Mouse (Mus musculus): Measurements from ENCODE around the gene Fam53b. TPM values are rescaled to one million over a fixed set of nuclear protein-coding genes. Genes with fewer than 3 reads are reported as not detected.

The Fam53b gene
- polyA plus RNA-seq, 1 experiment from 2014 or later, result 25.7 TPM

- no peak overlapping the region for H3K4me2 ChIP-seq
- H3K27ac ChIP-seq, result no peak overlapping the region
- no peak overlapping the region for H3K4me3 ChIP-seq
- no peak for ATAC-seq (ENCODE audit: insufficient number of reproducible peaks, insufficient read depth, low FRiP score, low TSS enrichment, low read depth)
- peaks cover 9% of the 10 kb centered on the region for H3K4me1 ChIP-seq
- H3K36me3 ChIP-seq, result peaks cover 10% of the 10 kb centered on the region
- H3K9me3 ChIP-seq, result no peaks in the 10 kb centered on the region
- WGBS, result 89% methylated on average over 3 of the region's 3 CpGs
- no peak overlapping the region for H3K9ac ChIP-seq
- H3K27me3 ChIP-seq, result no peaks in the 10 kb centered on the region
Measured at GRCm38 (mm10) chr7:132748076-132748769, 65.5 kb downstream of the Fam53b start.

DNA sequence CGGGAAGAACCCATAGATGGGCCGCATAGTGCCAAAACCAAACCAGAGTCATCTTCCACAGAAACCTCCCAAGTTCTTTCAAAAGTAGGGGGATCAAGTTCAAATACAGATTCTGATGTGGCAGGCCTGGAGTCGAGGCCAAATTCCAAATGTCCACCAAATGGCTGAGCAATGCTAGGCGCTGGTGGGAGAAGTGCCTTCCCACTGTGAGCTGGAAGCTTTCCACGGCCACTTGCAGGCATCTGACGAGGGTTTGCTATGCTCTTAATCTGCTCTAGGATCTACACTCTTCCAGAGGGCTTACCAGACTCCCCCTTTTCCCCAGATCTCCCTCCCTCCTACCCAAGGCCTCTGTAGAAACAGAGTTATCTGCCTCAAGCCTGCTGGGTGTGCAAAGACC, 66.6 kb downstream of the Fam53b start:
- no peak overlapping the region for H3K27ac ChIP-seq
- H3K4me1 ChIP-seq, result peaks cover 8% of the 10 kb centered on the region; the same call in 1 of the 2 replicates
- 77% methylated on average over 6 of the region's 6 CpGs for WGBS
- no peak overlapping the region for H3K9ac ChIP-seq
- no peaks in the 10 kb centered on the region for H3K9me3 ChIP-seq
- H3K36me3 ChIP-seq, result peaks cover 10% of the 10 kb centered on the region
- H3K27me3 ChIP-seq, result no peaks in the 10 kb centered on the region
- H3K4me3 ChIP-seq, result no peak overlapping the region
- H3K4me2 ChIP-seq, result no peak overlapping the region
- ATAC-seq (ENCODE audit: insufficient number of reproducible peaks, insufficient read depth, low FRiP score, low TSS enrichment, low read depth), result no peak

DNA sequence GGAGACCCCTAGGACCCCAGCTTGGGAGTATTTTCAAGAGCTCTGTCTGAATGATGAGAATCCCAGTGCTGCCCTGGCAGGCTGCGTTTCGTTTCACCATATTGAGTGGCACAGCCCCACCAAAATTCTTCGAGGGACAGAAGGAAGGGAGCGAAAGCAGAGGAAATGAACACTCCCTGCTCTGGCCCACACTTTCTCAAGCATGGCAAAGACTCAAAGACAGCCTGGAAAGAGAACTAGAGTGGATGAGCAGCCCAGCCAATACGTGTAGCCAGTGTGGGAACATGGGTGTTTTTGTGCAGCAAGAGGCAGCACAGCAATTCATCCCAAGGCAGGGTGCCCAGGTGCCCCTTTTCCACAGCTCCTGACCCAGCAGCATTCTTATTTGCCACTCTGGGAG, 70.8 kb downstream of the Fam53b start:
- Histone ChIP-seq H3K9me3 (no peaks in the 10 kb centered on the region), H3K36me3 (peaks cover 6% of the 10 kb centered on the region; the same call in 1 of the 2 replicates), H3K27me3 (no peaks in the 10 kb centered on the region), H3K4me1 (peaks cover 8% of the 10 kb centered on the region; the same call in 1 of the 2 replicates), H3K4me3 (no peak overlapping the region), H3K27ac (no peak overlapping the region; the same call in 1 of the 2 replicates), H3K9ac (no peak overlapping the region), H3K4me2 (no peak overlapping the region)
- no peak for ATAC-seq (ENCODE audit: insufficient number of reproducible peaks, insufficient read depth, low FRiP score, low TSS enrichment, low read depth)
- 89% methylated on average over 5 of the region's 5 CpGs for WGBS

- H3K27me3 ChIP-seq, result no peaks in the 10 kb centered on the region
- H3K4me2 ChIP-seq, result no peak overlapping the region
- H3K4me3 ChIP-seq, result no peak overlapping the region
- peaks cover 22% of the 10 kb centered on the region for H3K4me1 ChIP-seq
- H3K9ac ChIP-seq, result no peak overlapping the region
- ATAC-seq (ENCODE audit: insufficient number of reproducible peaks, insufficient read depth, low FRiP score, low TSS enrichment, low read depth), result no peak
- WGBS, result 87% methylated on average over 6 of the region's 6 CpGs
- peaks cover 8% of the 10 kb centered on the region; the same call in 1 of the 2 replicates for H3K36me3 ChIP-seq
- no peaks in the 10 kb centered on the region for H3K9me3 ChIP-seq
- H3K27ac ChIP-seq, result no peak overlapping the region
Measured at GRCm38 (mm10) chr7:132739829-132740228, 73.9 kb downstream of the Fam53b start.

DNA sequence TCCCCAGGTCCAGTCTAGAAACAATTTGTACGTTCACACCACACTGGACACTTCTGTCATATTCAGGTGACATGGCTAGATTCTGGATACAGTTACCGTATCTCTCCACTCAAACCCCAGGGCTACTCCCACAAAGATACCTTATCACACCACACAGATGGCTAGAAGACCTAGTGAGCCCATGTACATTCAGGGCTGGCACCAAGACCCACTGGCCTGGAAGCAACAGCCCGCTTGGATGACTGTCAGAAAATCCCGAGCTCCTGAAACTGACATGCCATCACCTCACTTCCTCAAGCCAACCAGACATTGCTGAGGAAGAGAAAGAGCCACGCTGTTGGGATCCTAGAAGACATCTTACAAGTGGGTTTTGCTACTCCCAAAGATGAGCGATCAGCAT, 74.8 kb downstream of the Fam53b start:
- H3K9ac ChIP-seq, result no peak overlapping the region
- no peak overlapping the region for H3K4me2 ChIP-seq
- H3K4me1 ChIP-seq, result peaks cover 22% of the 10 kb centered on the region
- no peak for ATAC-seq (ENCODE audit: insufficient number of reproducible peaks, insufficient read depth, low FRiP score, low TSS enrichment, low read depth)
- peaks cover 15% of the 10 kb centered on the region; the same call in 1 of the 2 replicates for H3K36me3 ChIP-seq
- H3K27ac ChIP-seq, result no peak overlapping the region
- H3K27me3 ChIP-seq, result no peaks in the 10 kb centered on the region
- H3K9me3 ChIP-seq, result no peaks in the 10 kb centered on the region
- H3K4me3 ChIP-seq, result no peak overlapping the region
- 92% methylated on average over 6 of the region's 6 CpGs for WGBS

- Histone ChIP-seq H3K4me1 (peaks cover 19% of the 10 kb centered on the region), H3K27ac (peak overlapping the region; percentile 70), H3K9ac (0 out of 2 replicates have a peak overlapping the region, but pooled peaks have one; percentile 41), H3K4me3 (no peak overlapping the region), H3K4me2 (no peak overlapping the region), H3K27me3 (no peaks in the 10 kb centered on the region), H3K36me3 (peaks cover 15% of the 10 kb centered on the region; the same call in 1 of the 2 replicates), H3K9me3 (no peaks in the 10 kb centered on the region)
- peak; percentile 50; the same call in 1 of the 2 replicates for ATAC-seq (ENCODE audit: insufficient number of reproducible peaks, insufficient read depth, low FRiP score, low TSS enrichment, low read depth)
- 55% methylated on average over 17 of the region's 17 CpGs for WGBS
Measured at GRCm38 (mm10) chr7:132736099-132736862, 77.4 kb downstream of the Fam53b start.

- Histone ChIP-seq H3K27ac (no peak overlapping the region), H3K4me1 (peaks cover 23% of the 10 kb centered on the region), H3K4me2 (no peak overlapping the region), H3K27me3 (no peaks in the 10 kb centered on the region), H3K9me3 (no peaks in the 10 kb centered on the region), H3K4me3 (no peak overlapping the region), H3K9ac (no peak overlapping the region), H3K36me3 (peaks cover 13% of the 10 kb centered on the region; the same call in 1 of the 2 replicates)
- no peak for ATAC-seq (ENCODE audit: insufficient number of reproducible peaks, insufficient read depth, low FRiP score, low TSS enrichment, low read depth)
- WGBS, result 50% methylated on average over 5 of the region's 5 CpGs
Measured at GRCm38 (mm10) chr7:132735145-132735544, 78.5 kb downstream of the Fam53b start.

GRCm38 (mm10) chr7:132734222-132734621, 79.5 kb downstream of the Fam53b start:
- ATAC-seq (ENCODE audit: insufficient number of reproducible peaks, insufficient read depth, low FRiP score, low TSS enrichment, low read depth), result no peak
- WGBS, result 82% methylated on average over 9 of the region's 9 CpGs
- Histone ChIP-seq H3K9me3 (no peaks in the 10 kb centered on the region), H3K4me2 (no peak overlapping the region), H3K36me3 (peaks cover 9% of the 10 kb centered on the region; the same call in 1 of the 2 replicates), H3K9ac (no peak overlapping the region), H3K27me3 (no peaks in the 10 kb centered on the region), H3K4me3 (no peak overlapping the region), H3K4me1 (peaks cover 26% of the 10 kb centered on the region), H3K27ac (no peak overlapping the region)

- H3K4me2 ChIP-seq, result no peak overlapping the region
- no peak overlapping the region for H3K4me3 ChIP-seq
- 78% methylated on average over 6 of the region's 6 CpGs for WGBS
- no peak overlapping the region for H3K27ac ChIP-seq
- H3K36me3 ChIP-seq, result peaks cover 9% of the 10 kb centered on the region; the same call in 1 of the 2 replicates
- no peak overlapping the region for H3K9ac ChIP-seq
- no peaks in the 10 kb centered on the region for H3K27me3 ChIP-seq
- no peaks in the 10 kb centered on the region for H3K9me3 ChIP-seq
- peaks cover 26% of the 10 kb centered on the region for H3K4me1 ChIP-seq
- no peak for ATAC-seq (ENCODE audit: insufficient number of reproducible peaks, insufficient read depth, low FRiP score, low TSS enrichment, low read depth)
Measured at GRCm38 (mm10) chr7:132733521-132733920, 80.2 kb downstream of the Fam53b start.

DNA sequence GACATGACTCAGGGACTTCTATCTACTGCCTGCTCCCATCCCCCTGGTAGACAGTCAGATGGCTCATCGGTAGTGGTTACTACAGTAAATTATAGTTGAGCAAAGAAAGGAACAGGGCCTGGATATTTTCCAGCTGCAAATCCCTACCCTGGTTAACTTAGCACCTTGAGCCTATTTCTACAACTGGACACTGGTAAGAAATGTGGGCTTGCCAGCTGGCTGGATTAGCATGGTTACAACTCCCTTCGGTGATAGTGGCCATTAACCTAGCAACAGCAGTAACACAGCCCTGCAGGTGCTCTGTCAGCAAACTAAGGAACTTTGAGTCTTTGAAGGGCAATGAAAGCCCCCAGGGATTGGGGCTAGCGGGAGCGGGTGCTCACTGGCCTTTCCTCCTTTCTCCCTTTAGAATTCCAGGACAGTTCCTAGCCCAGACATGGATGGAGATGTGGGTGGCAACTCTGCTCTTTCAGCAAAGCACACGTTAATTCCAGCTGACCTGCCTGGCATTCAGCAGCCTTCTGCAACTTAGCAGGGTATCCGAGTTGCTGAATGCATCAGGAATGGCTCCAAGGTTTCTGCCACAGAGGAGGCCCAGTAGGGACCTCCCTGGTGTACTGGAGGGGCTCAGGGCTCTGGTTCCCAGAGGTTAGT, 81.4 kb downstream of the Fam53b start:
- Histone ChIP-seq H3K4me2 (no peak overlapping the region), H3K4me3 (no peak overlapping the region), H3K9me3 (no peaks in the 10 kb centered on the region), H3K9ac (no peak overlapping the region), H3K36me3 (peaks cover 9% of the 10 kb centered on the region; the same call in 1 of the 2 replicates), H3K27ac (no peak overlapping the region), H3K27me3 (no peaks in the 10 kb centered on the region), H3K4me1 (peaks cover 26% of the 10 kb centered on the region)
- WGBS, result 63% methylated on average over 6 of the region's 6 CpGs
- ATAC-seq (ENCODE audit: insufficient number of reproducible peaks, insufficient read depth, low FRiP score, low TSS enrichment, low read depth), result no peak

- Histone ChIP-seq H3K27me3 (no peaks in the 10 kb centered on the region), H3K4me3 (no peak overlapping the region), H3K36me3 (peaks cover 9% of the 10 kb centered on the region; the same call in 1 of the 2 replicates), H3K4me2 (no peak overlapping the region), H3K9ac (no peak overlapping the region), H3K27ac (no peak overlapping the region), H3K4me1 (peaks cover 24% of the 10 kb centered on the region), H3K9me3 (no peaks in the 10 kb centered on the region)
- no peak for ATAC-seq (ENCODE audit: insufficient number of reproducible peaks, insufficient read depth, low FRiP score, low TSS enrichment, low read depth)
- 63% methylated on average over 6 of the region's 6 CpGs for WGBS
Measured at GRCm38 (mm10) chr7:132731558-132731957, 82.1 kb downstream of the Fam53b start.

Data from embryonic facial prominence, embryonic 13.5 days (tissue).